Mouse (Mus musculus): Measurements from ENCODE around the gene Sacm1l. TPM values are rescaled to one million over a fixed set of nuclear protein-coding genes. Genes with fewer than 3 reads are reported as not detected.

Sacm1l gene
- total and polyA plus RNA-seq, 3 experiments = 2.0 to 59.7 (median 43.3) TPM

DNA sequence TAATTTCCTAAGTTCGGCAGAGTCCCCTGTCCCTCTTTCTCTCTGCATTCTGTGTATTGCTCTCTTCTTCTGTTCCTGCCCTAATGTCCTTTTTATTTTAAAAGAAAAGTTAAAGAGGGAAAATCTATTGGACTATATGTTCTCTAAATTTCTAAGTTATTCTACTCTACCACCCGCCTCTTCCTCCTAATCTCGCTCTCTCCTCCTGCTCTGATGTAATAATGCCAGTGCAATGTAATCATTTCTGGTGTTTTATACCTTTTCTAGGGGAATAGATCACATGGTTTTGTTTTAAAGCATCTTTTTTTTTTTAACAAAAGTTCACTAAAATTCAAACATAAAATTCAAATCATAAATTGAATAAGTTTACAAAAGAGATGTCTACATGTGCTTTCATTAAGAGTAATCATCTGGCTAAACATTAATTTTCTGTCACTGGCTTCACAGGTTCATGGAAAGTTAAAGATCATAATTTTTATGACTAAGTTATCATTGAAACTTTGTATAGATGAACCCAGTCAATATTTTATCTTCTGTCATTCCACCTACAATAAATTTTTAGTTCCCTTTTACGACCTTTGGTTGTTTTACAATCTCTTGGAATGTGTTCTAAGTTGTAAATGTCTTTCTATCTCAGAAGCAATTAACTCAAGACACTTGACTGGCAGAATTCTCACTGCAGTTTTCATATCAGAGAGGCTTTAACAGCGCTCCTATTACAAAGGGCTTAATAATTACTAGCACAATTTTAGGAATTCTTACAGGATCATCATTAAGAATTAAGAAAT lies 90.9 kb downstream of the Sacm1l start:
- H3K4me1 ChIP-seq (ENCODE audit: insufficient read depth, low read depth, low read length) = no peaks in the 10 kb centered on the region
- no peak overlapping the region for H3K4me3 ChIP-seq (ENCODE audit: low read depth, low read length)
- DNase-seq (ENCODE audit: low spot score) = no peak
- no peaks in the 10 kb centered on the region for H3K9me3 ChIP-seq (replicated peaks)
- no peaks in the 10 kb centered on the region for H3K27me3 ChIP-seq (ENCODE audit: insufficient read depth, low read length)
- H3K36me3 ChIP-seq (replicated peaks) = no peaks in the 10 kb centered on the region
- no peak for ATAC-seq (ENCODE audit: extremely low read depth, insufficient number of reproducible peaks, low FRiP score, poor library complexity, severe bottlenecking)
- TF ChIP-seq GATA1 (IDR thresholded peaks at IDR 0.05; ENCODE audit: borderline replicate concordance, low read length) (no peak), POLR2AphosphoS5 (IDR thresholded peaks at IDR 0.05; ENCODE audit: insufficient replicate concordance, low read depth, low read length) (no peak), TAL1 (conservative IDR thresholded peaks at IDR 0.05; ENCODE audit: low read depth, low read length) (no peak)

DNA sequence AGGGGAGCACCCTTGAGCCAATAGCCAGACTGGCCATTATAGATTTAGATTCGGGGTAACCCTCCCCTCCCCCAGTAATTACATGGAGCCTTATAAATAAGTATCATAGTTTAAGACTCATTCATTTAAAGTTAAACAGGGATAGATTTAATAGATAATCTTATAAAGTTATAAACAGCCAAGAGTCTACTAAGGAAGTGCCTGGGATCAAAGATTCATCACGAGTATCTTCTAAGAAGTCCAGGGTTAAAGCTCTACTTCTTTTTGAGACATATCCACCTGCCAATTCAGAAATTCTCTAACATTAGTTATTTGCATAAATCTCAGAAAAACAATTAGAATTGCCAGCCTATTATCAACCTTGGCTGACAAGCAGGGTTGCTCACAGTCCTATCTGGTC lies 95.2 kb downstream of the Sacm1l start:
- no peak for ATAC-seq (ENCODE audit: extremely low read depth, insufficient number of reproducible peaks, low FRiP score, poor library complexity, severe bottlenecking)
- TF ChIP-seq TAL1 (conservative IDR thresholded peaks at IDR 0.05; ENCODE audit: low read depth, low read length) (no peak), POLR2AphosphoS5 (IDR thresholded peaks at IDR 0.05; ENCODE audit: insufficient replicate concordance, low read depth, low read length) (no peak), CTCF (IDR thresholded peaks at IDR 0.05; ENCODE audit: low read depth, low read length) (no peak), GATA1 (IDR thresholded peaks at IDR 0.05; ENCODE audit: borderline replicate concordance, low read length) (no peak), GATA2 (IDR thresholded peaks at IDR 0.05; ENCODE audit: borderline replicate concordance, low read depth, low read length) (no peak)

DNA sequence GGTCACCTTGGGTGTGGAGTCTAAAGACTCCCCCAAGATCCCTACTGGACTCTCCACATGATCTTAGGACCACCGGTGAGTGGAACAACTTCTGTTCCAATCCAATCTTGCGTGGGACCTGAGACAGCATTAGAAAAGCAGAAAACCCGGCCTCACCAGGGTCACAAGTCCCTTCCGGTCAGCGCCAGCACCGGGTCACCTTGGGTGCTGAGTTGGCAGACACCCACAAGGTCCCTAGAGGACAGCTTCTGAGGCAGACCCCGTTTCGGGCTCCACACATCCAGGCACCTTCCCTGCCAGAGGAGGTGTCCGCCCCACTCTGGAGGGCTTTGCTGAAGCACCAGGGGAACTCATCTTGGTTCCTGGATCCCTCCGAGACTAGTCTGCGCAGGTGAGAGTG lies 96.3 kb downstream of the Sacm1l start:
- H3K36me3 ChIP-seq (replicated peaks) = no peaks in the 10 kb centered on the region
- H3K27me3 ChIP-seq (ENCODE audit: insufficient read depth, low read length) = peaks cover 3% of the 10 kb centered on the region
- H3K4me3 ChIP-seq (ENCODE audit: low read depth, low read length) = no peak overlapping the region
- no peak for DNase-seq (ENCODE audit: low spot score)
- no peaks in the 10 kb centered on the region for H3K4me1 ChIP-seq (ENCODE audit: insufficient read depth, low read depth, low read length)
- no peaks in the 10 kb centered on the region for H3K9me3 ChIP-seq (replicated peaks)
- TF ChIP-seq GATA2 (IDR thresholded peaks at IDR 0.05; ENCODE audit: borderline replicate concordance, low read depth, low read length) = no peak
- TF ChIP-seq POLR2AphosphoS5 (IDR thresholded peaks at IDR 0.05; ENCODE audit: insufficient replicate concordance, low read depth, low read length) = no peak
- TF ChIP-seq CTCF (IDR thresholded peaks at IDR 0.05; ENCODE audit: low read depth, low read length) = no peak
- TF ChIP-seq GATA1 (IDR thresholded peaks at IDR 0.05; ENCODE audit: borderline replicate concordance, low read length) = no peak
- TF ChIP-seq TAL1 (conservative IDR thresholded peaks at IDR 0.05; ENCODE audit: low read depth, low read length) = no peak
- ATAC-seq (ENCODE audit: extremely low read depth, insufficient number of reproducible peaks, low FRiP score, poor library complexity, severe bottlenecking) = no peak

More for the DNA sequence above, 95.2 kb downstream of the Sacm1l start:
- H3K9me3 ChIP-seq (replicated peaks) = no peaks in the 10 kb centered on the region
- H3K27me3 ChIP-seq (ENCODE audit: insufficient read depth, low read length) = peaks cover 3% of the 10 kb centered on the region; the same call in 1 of the 2 replicates
- no peaks in the 10 kb centered on the region for H3K4me1 ChIP-seq (ENCODE audit: insufficient read depth, low read depth, low read length)
- H3K36me3 ChIP-seq (replicated peaks) = no peaks in the 10 kb centered on the region
- H3K4me3 ChIP-seq (ENCODE audit: low read depth, low read length) = no peak overlapping the region
- DNase-seq (ENCODE audit: low spot score) = no peak

DNA sequence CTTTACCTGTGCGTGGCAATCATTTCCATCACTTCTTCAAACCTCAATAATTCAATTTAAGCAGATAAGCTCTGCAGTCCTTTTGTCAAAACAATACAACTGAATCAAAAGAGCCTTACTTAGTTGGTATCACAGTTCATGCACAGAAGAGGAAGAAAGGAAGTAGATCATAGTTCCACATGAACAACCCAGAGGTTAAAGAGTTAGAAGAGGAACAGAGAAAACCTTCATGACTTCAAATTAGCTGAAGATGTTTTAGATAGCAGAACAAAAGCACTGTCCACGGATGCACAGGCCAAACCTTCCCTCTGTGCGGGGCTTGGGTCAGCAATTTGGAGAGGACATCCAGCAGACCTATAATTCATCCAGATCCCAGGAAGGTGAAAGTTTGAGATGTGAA lies 102.1 kb downstream of the Sacm1l start:
- Histone ChIP-seq H3K36me3 (replicated peaks) (no peaks in the 10 kb centered on the region), H3K9me3 (replicated peaks) (no peaks in the 10 kb centered on the region), H3K27me3 (ENCODE audit: insufficient read depth, low read length) (peaks cover 12% of the 10 kb centered on the region), H3K4me3 (ENCODE audit: low read depth, low read length) (no peak overlapping the region), H3K4me1 (ENCODE audit: insufficient read depth, low read depth, low read length) (no peaks in the 10 kb centered on the region; the same call in 1 of the 2 replicates)
- TF ChIP-seq TAL1 (conservative IDR thresholded peaks at IDR 0.05; ENCODE audit: low read depth, low read length) = no peak
- no peak for TF ChIP-seq POLR2AphosphoS5 (IDR thresholded peaks at IDR 0.05; ENCODE audit: insufficient replicate concordance, low read depth, low read length)
- TF ChIP-seq CTCF (IDR thresholded peaks at IDR 0.05; ENCODE audit: low read depth, low read length) = no peak
- TF ChIP-seq GATA2 (IDR thresholded peaks at IDR 0.05; ENCODE audit: borderline replicate concordance, low read depth, low read length) = no peak
- no peak for TF ChIP-seq GATA1 (IDR thresholded peaks at IDR 0.05; ENCODE audit: borderline replicate concordance, low read length)
- ATAC-seq (ENCODE audit: extremely low read depth, insufficient number of reproducible peaks, low FRiP score, poor library complexity, severe bottlenecking) = no peak
- DNase-seq (ENCODE audit: low spot score) = no peak

DNA sequence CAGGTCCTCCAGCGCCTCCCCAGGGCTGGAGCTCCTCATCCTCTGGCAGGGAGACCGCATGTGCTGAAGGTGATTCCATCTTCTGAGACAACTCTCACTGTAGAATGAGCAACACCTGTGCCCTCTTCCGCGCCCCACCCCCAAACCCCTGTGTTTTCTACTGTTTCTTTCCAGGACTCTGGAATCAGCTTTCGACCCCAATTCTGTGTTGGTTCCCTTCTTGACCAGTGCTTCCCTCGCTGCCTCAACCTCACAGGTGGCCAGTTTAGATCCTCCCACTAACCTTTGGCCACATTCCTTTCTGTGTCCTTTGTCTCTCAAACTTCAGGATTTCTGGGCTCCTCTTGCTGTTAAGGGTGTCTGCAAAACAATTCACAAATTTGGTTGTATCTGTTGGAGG lies 102.7 kb downstream of the Sacm1l start, which contains the start of gene Slc6a20b:
Gene Slc6a20b, minus strand, starts transcription at position 285 of the 400 bp plus-strand sequence.
- no peaks in the 10 kb centered on the region for H3K9me3 ChIP-seq (replicated peaks)
- no peak for TF ChIP-seq GATA1 (IDR thresholded peaks at IDR 0.05; ENCODE audit: borderline replicate concordance, low read length)
- TF ChIP-seq GATA2 (IDR thresholded peaks at IDR 0.05; ENCODE audit: borderline replicate concordance, low read depth, low read length) = no peak
- TF ChIP-seq TAL1 (conservative IDR thresholded peaks at IDR 0.05; ENCODE audit: low read depth, low read length) = no peak
- no peak for TF ChIP-seq CTCF (IDR thresholded peaks at IDR 0.05; ENCODE audit: low read depth, low read length)
- TF ChIP-seq POLR2AphosphoS5 (IDR thresholded peaks at IDR 0.05; ENCODE audit: insufficient replicate concordance, low read depth, low read length) = no peak
- DNase-seq (ENCODE audit: low spot score) = no peak
- H3K4me1 ChIP-seq (ENCODE audit: insufficient read depth, low read depth, low read length) = no peaks in the 10 kb centered on the region; the same call in 1 of the 2 replicates
- no peaks in the 10 kb centered on the region for H3K36me3 ChIP-seq (replicated peaks)
- ATAC-seq (ENCODE audit: extremely low read depth, insufficient number of reproducible peaks, low FRiP score, poor library complexity, severe bottlenecking) = no peak
- no peak within 1 kb of the TSS for H3K4me3 ChIP-seq (ENCODE audit: low read depth, low read length)
- peaks cover 15% of the 10 kb centered on the region for H3K27me3 ChIP-seq (ENCODE audit: insufficient read depth, low read length)

DNA sequence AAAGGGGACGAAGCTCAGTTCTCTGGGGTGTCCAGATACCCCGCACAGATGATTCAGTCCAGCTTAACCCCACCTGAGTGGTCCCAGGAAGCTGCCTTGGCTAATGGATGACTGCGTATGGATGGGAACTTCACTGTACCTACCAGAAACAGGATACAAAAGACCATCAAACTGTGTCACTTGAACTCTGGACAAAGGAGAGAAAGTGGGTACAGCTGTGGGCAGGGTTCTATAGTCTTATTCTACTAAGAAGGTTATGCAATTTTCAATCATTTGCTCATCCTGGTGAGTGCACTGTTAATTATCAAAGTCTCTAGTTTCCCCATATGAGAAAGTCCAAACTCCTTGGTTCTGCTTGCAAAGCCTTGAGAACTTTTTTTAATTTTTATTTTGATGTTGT lies 103.4 kb downstream of the Sacm1l start:
- no peak for ATAC-seq (ENCODE audit: extremely low read depth, insufficient number of reproducible peaks, low FRiP score, poor library complexity, severe bottlenecking)
- TF ChIP-seq POLR2AphosphoS5 (IDR thresholded peaks at IDR 0.05; ENCODE audit: insufficient replicate concordance, low read depth, low read length) (no peak), TAL1 (conservative IDR thresholded peaks at IDR 0.05; ENCODE audit: low read depth, low read length) (no peak), GATA1 (IDR thresholded peaks at IDR 0.05; ENCODE audit: borderline replicate concordance, low read length) (no peak), GATA2 (IDR thresholded peaks at IDR 0.05; ENCODE audit: borderline replicate concordance, low read depth, low read length) (no peak), CTCF (IDR thresholded peaks at IDR 0.05; ENCODE audit: low read depth, low read length) (no peak)

More for the DNA sequence above, 103.4 kb downstream of the Sacm1l start:
- no peaks in the 10 kb centered on the region for H3K9me3 ChIP-seq (replicated peaks)
- H3K4me3 ChIP-seq (ENCODE audit: low read depth, low read length) = no peak overlapping the region
- DNase-seq (ENCODE audit: low spot score) = no peak
- no peaks in the 10 kb centered on the region for H3K36me3 ChIP-seq (replicated peaks)
- H3K4me1 ChIP-seq (ENCODE audit: insufficient read depth, low read depth, low read length) = no peaks in the 10 kb centered on the region; the same call in 1 of the 2 replicates
- H3K27me3 ChIP-seq (ENCODE audit: insufficient read depth, low read length) = peaks cover 15% of the 10 kb centered on the region

Data from G1E (cell line).